Mouse (Mus musculus) layer of hippocampus, postnatal 10 days (tissue): ENCODE results near the gene Abhd4. TPM values are rescaled to one million over a fixed set of nuclear protein-coding genes. Genes with fewer than 3 reads are reported as not detected.
A peak's percentile ranks its signal among the peaks of the same experiment; 100 is the strongest.

Experiments used
- DNase-seq, 2 experiments: peaks; one replicate each; pipeline ENCODE4 v3.0.0; 2021; ENCODE audit warnings: low spot score in 2 of 2
- total RNA-seq, 2 experiments: library from RNA; stranded (reverse); gene quantifications; 2 replicates each; pipeline ENCODE4 v1.2.3; 2021

The Abhd4 gene
- total RNA-seq, 2 experiments from 2014 or later, result 45.1 to 49.8 TPM

DNA sequence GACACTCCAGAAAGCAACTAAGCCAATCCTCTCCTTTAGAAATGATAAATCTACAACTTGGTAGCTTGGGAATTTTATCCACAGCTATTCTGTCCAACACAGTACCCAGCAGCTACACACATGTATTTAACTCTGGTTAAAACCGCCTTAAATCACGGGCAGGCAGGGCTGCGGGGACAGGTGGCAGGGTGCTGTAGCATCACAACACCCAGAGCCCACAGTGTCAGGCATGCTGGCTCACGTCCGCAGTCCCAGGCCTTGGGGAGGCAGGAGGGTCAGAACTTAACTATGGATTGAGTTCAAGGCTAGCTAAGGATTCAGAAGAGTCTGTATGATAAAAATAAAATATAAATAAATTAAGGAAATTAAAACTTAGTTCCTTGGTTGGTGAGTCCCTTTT is 17.1 kb upstream of the Abhd4 start:
- no peak for DNase-seq

DNA sequence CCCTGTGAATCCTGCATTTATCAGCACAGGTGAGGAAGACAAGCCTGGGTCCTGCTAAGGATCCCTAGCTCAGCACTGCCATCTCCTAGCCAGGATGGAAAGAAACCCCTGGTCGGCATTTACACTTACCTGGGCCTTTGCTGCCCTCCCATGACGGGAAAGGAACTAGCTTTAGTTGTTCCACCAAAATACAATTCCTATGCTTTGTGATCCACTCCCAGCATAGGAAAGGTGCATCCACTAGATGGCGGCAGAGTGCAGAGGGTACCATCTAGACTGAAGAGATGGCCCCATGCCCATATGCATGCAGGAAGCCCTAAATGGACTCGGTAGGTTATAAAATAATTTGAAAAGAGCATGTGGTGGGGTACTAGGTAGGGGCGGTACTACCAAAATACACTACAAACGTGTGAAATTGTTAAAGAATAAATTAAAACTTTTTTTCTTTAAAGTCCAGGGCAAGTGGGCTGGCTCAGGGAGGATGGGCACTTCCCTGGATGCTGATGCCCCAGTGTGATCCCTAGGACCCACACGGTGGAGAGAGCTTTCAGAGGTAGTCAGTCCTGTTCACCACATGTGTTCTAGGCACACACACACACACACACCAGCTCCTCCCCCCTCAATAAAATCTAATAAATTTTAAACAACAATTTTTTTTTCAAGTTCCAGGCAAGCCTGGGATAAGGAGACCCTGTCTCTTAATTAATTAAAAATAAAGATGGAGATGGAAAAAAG is 14.8 kb upstream of the Abhd4 start:
- DNase-seq, result peak; percentile 86 to 89

DNA sequence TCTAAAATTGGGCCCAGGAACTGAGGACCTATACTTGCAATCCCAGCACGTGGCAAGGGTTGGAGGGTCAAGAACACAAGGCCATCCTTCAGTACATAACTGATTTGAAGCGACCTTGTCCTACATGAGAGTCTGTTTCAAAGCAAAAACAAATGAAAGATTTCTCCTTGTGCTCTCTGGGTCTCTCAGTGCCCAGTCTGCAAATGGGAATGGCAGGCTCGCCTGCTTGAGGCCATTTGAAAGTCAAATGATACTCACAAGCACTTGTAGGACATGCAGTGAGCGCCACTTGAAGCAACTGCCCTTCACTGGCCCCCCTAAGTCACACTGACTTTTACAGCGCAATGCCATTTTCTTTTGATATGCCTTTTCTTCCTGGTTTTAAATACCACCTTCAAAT is 13.4 kb upstream of the Abhd4 start:
- DNase-seq, result no peak

DNA sequence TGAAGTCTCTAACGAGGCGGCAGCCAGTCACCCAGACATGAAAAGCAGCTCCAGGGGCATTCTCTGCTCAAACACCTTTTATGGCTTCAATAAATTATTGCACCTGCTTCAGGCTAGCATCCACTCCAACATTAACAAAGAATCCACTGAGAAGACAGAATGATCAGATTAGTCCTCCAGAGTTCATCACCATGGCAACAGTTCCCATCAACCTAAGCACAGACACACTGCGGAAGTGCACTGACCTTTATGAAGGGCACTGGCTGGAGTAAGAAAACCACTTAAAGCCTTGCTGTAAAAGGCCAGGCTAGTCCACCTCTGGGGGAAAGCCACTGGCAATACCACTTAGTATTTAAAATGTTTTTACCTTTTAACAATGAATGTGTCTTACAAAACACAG is 9.8 kb upstream of the Abhd4 start:
- no peak for DNase-seq

DNA sequence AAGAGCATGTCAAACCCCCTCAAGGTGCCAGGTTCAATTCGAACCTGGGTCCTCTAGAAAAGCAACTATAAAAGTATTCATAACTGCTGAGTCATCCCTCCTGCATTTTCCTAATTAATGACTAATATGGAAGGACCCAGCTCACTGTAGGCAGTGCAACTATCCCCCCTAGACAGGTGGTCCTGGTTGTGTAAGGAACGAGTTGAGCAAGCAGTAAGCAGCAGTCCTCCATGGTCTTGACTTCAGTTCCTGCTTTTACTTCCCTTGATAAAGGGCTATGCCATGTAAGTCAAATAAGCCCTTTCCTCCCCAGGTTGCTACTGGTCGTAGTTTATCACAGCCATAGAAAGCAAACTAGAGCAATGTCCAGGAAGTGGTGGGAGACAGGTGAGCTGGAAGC is 7.8 kb upstream of the Abhd4 start:
- DNase-seq, result no peak

DNA sequence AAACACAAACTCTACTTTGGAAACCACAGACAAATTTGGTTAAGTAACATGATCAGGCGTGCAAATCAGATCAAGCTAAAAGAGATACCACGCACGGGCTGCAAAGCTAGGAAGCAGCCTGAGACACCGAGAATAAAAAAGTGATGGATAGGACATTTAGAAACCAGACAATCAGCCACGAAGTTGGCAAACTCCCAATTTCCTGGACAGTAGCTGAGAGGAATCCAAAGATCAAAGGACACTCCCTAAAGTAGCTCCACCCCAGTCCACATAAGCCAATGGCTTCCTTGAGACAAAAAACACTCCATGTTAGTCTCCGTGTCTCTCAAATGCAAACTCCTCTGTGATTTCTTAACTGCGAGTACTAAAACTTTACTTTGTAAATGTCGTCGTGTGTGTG is 4.7 kb upstream of the Abhd4 start:
- no peak for DNase-seq

DNA sequence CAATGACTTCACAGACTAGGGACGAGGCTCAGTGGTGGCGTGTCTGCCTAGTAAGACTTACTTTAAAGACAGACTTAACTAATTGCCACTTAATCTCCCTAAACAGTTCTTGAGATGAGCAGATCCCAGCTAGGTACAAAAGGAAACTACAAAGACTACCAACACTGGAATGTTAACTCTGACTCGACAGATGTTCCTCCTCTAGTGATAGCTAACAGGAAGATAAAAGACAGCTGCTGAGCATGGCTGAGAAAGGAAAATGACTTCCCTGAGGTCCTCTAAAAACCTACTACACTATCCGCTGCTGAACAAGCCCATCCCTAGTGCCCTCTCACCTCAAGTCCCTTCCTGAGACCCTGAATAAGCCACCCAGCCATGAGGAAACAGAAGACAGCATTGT is 3.9 kb upstream of the Abhd4 start:
- DNase-seq, result no peak

DNA sequence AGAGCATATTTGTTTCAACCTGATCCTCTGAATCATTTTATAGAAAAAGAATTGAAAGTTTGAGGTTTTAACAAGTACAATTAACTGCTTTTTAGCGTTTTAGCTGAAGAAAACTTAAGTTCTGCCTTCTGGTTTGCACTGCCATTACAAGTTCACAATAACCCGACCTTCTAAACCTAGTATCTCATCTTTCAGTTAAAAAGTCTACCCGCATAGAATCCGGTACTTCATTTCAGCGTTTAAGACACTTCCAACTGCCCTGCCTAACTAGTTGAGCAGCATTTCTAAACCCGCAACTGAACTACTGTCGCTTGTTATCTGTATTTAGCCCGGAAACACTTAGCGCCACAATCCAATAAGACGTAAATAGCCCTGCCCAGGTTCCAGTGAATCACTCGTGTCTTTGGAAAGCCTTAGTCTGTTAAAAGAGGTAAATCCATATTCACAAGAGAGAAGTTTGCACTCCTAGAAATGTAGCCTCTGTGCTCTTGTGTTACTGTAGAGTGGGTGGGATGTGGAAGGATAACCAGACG is 748 bp downstream of the Abhd4 start:
- DNase-seq, result no peak

DNA sequence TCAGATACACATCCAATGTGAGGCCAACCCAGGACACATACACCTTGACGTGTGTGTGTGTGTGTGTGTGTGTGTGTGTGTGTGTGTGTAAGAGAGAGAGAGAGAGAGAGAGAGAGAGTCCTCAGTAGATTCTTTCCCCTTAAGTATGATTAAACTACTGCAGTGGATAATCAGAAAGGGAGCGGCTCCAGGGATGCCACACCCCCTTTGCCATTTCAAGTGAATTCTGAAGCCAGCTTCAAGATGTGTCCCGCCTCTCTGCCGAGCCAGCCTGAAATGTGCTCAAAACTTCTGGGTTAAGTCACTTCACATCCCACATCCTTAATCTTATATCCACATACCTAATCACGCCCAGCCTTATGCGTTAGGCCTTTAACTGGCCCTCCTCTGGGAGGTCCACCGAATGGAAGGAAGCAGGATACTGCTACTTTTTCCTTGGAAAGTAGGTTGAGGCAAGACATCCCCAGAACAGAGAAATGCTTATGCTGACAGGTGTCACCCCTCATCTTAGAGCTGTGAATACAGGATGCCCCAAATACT is 4.2 kb downstream of the Abhd4 start:
- no peak for DNase-seq

DNA sequence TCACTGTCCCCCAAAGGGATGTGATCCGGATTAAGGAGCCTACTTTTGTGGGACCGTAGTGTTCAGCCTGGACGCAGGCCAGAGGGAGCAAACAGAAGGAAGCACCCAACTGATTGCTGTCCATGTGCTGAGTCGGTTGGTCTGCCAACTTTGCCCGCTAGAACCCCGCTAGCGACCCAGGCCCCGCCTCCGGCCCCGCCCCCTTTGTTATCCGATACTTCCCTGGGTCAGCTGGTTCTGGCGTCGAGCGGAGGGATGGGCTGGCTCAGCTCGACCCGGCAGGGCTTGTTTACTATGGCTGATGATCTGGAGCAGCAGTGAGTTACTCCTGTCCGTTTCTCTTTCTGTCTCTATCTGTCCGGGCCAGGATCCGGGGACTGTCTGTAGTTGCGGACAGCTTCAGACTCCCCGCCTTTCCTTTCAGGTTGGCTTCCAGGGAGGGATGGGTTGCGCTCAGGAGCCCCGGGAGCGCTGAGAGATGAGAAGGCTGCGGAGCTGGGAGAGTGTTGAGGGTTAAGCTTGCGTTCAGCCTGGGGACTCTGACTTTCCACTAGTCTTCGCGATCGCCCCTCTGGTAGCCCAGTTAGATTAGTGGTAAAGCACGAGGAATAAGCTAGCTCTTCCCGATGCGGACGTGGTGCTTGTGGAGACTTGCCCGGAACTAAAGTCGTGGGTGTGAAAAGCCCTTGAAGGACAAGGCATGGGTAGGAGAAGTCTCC is 5.2 kb downstream of the Abhd4 start:
- peak; percentile 82 to 89 for DNase-seq

DNA sequence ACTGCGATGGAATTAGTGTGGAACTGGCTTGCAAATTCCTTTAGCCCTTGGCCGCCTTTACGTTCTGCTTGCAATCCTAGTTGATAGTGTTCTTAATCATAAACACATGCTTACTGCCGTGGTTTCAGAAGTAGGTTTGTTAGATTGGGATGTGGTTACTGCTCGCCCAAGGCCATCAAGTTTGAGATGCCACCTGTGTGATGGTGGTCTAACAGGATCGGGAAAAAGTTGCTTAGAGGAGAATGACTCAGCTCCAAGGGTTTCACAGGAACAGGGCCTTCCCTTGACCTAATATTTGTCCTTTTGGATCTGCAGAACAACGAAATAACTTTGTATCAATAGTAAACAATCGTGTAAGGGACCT is 5.7 kb downstream of the Abhd4 start:
- DNase-seq, result no peak

DNA sequence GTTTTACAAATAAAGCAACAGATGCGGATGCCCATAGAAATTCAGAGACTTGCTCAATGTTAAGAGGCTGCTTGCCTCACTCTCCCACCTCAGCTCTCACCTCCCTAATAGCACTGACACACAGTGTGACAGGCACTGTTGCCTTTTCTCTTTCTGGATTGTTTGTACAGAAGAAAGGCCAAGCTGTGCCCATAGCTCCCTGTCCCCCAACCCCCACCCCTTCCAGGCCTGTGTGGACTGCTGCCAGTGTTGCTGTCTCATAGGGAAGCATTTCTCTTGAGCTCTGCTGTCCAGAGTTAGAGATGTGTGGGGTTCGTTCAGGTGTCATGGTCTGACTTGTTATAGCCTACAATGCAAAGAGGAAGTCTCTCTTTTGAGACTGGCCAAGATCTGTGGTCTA is 6.2 kb downstream of the Abhd4 start:
- no peak for DNase-seq

DNA sequence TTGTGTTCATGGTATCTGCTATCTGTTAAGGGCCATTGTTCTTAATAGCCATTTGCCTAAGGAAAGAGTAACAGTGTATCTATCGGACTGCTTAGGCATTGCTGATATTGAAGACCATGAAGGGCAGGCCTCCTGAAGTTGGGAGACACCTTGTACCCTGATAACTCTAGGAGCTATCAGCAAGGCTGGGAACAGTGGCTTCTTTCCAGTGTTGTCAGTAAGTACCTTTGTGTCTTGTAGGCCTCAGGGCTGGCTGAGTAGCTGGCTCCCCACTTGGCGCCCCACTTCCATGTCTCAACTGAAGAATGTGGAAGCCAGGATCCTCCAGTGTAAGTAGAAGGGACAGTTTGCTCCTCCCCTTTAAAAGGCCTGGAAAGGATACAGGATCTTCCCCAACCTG is 7.4 kb downstream of the Abhd4 start:
- no peak for DNase-seq

DNA sequence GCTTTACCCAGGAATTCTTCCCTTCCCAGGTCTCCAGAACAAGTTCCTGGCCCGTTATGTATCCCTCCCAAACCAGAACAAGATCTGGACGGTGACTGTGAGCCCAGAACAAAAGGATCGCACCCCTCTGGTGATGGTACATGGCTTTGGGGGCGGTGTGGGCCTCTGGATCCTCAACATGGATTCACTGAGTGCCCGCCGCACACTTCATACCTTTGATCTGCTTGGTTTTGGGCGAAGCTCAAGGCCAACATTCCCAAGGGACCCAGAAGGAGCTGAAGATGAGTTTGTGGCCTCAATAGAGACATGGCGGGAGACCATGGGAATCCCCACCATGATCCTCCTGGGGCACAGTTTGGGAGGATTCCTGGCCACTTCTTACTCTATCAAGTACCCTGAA is 8.6 kb downstream of the Abhd4 start:
- DNase-seq, result no peak

DNA sequence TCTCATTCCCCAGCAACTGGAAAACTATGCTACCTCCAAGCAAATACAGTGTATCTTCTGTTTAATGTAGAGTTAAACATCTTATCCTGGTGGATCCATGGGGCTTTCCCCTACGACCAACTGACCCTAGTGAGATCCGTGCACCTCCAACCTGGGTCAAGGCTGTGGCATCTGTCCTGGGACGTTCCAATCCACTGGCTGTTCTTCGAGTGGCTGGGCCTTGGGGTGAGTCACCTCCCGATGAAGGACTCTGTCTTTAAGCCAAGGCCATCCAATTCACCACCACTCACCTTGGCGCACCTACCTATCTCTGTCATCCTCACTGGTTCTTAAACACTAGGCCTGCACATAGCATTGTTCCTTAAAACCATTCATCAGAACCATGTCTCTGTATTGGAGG is 9.1 kb downstream of the Abhd4 start:
- DNase-seq, result no peak

DNA sequence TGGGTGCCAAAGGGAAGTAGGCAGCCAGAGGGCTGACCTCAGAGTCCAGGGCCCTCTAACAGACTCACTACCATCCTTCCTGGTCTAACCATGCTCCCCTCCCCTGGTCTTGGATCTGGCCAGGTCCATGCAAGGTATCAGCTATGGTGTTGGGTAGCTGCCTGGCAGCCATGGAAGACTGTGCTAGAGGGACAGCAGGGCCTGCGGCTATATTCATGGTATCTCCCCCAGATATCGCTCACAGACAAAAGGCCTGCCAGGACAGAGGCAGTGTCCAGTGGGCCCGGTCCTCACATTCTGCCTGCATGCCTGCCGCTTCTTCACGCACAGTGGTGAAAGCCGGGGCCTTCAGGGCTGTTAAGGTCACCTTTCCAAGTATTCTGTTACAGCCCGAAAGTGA is 10.2 kb downstream of the Abhd4 start:
- no peak for DNase-seq

DNA sequence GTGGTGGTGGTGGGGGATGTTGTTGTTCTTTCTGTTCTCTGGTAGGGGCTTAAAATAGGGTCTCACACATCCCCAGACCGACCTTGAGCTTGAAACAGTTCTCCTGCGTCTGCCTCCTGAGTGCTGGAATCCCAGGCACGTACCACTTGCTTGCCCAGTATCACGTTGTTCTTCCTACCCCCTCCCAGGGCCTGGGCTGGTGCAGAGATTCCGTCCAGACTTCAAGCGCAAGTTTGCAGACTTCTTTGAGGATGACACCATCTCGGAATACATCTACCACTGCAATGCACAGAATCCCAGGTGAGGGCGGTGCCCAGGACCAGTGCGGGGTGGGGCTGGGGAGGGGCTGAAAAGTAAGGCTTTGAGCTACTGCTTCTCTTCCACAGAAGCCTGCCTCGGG is 11.1 kb downstream of the Abhd4 start:
- no peak for DNase-seq

DNA sequence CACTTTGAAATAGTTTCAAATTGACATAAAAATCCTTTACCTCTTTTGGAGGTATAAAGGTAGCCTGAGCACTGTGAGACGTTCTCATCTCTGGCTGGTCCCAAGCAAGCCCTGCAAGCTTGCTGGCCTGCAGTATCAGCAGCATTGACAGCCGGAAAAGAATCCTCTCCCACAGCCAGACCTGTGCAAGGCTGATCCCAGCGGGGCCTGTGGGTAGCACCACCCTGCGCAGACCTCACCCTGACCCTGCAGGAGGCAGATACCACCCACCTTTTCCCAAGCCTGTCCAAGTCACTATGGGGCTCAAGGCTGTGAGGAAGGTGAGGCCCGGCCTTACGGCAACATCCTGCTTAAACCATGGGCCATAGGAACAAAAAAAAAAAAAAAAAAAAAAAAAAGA is 12.0 kb downstream of the Abhd4 start:
- DNase-seq, result no peak

DNA sequence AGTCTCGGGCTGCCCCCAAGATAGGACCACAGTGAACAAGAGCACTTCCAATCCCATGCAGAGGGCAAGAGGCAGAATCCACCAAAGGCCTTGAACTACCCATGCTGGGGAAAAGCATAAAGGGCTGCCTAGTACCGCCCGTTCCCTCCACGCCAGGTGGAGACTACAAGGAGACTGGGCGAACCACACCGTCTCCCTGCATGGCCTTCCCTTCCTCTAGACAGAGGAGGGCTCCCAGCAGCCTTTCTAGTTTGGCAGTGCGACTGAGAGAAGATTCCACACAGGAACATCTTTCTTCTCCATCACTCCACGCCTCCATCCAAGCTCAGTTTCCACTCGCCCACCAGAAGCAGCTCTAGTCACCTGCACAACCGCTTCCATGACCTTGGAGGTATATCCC is 14.0 kb downstream of the Abhd4 start:
- DNase-seq, result no peak

DNA sequence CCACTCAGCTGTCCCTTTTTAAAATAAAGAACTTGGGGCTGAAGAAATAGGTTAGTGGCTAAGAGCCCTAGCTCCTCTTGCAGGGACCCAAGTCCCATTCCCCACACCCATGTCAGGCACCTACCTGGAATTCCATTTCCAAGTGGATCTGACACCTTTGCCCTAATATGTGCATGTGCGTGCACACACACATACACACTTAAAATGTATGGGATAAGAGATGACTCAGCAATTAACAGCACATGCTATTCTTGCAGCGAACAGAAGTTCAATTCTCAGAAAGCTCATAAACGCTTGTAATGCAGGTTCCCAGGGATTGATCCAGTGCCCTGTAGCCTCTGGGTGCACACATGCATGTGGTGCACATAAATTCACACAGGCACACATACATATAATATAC is 15.6 kb downstream of the Abhd4 start:
- DNase-seq, result no peak

DNA sequence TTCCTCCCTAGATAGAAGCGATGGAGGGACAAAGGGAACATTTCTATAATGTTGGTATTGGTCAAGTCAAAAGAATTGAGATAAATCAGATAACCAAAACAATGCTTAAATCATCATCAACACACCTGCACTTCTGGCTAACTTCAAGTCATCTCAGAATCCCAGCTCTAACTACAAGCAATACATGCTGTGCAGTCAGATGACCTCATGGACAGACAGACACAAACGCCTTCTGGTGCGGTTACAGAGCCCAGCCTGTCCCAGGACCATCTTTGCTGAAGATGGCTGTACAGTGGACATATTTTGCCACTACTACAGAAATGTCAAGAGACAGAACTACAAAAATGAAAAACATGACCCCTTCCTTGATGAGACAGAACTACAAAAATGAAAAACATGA is 16.4 kb downstream of the Abhd4 start:
- no peak for DNase-seq

DNA sequence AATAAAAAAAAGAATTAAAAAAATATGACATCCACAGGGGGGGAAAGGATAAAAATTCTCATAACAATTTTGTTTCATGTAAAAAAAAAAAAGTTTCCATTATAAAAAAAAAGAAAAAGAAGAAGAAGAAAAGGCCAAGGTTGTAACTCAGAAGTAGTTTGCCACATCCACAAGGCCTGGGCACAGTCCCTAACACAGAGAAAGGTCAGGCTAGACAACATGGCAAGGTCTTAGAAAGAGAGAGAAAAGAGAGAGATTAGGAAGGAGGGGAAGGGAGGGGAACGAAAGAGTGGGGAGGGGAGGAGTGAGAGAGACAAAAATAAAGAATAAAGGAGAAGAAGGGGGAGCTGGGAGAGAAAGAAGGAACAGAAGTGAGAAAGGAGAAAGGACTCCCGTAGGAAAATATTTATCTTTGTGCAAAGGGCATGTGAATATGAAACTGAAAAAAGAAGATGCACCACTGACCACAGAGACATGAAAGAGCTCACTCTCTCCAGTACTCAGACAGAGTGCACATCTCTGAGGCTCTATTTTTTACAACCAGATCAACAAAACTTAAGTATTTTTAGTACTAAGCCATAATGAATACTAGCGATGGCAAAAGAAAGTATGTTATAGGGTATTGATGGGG is 18.1 kb downstream of the Abhd4 start:
- no peak for DNase-seq
